Mouse (Mus musculus): ENCODE data around the gene Ceacam11.
"Not testable (repeated sequence)": the region's sequence is repeated elsewhere in the genome, so short reads cannot be mapped to it uniquely, and the experiment has no call there.

Gene Ceacam11

GRCm38 (mm10) chr7:17971824-17972223 is at the start of gene Ceacam11:
Ceacam11 (plus strand) TSS chr7:17972124.
- DNase-seq (ENCODE audit: extremely low read depth, low read depth): no peak

DNA sequence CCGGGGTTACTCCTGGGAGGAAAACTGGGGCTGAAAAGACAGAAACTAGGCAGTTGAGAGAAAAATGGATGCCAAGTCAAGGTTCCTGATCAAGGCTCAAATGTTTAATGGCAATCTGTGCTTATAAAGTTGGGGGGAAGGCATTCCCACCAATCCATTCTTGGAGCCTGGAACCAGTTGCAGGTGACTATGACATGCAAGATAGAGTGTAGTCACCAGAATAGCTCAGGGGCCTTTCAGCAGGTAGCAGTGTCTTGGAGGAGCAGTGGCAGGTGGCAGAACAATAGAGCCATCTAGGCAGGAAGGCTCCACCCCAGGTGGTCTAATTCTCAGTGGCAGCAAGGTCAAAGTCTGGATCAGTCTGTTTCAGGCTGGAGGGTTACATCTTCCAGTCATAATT is 29.2 kb downstream of the Ceacam11 start:
- DNase-seq (ENCODE audit: extremely low read depth, low read depth): not testable (repeated sequence)

- DNase-seq (ENCODE audit: extremely low read depth, low read depth): no peak
These were observed 37.7 kb downstream of the Ceacam11 start, which contains the start of gene Ceacam13 for GRCm38 (mm10) chr7:18009589-18009988. Ceacam13 (plus strand) TSS chr7:18009889.

Measured in MEL-GATA-1-ER (cell line).